Mouse (Mus musculus): Measurements from ENCODE around the gene Cyp4x1. TPM values are rescaled to one million over a fixed set of nuclear protein-coding genes. Genes with fewer than 3 reads are reported as not detected.
"Not testable (repeated sequence)": the region's sequence is repeated elsewhere in the genome, so short reads cannot be mapped to it uniquely, and the experiment has no call there.

The Cyp4x1 gene
- 0.04 TPM in 1 of 2 replicates, not detected in the other for polyA plus RNA-seq (2015; fragmentation: Nextera tagmentation; extraction: Ambion mirVana)

DNA sequence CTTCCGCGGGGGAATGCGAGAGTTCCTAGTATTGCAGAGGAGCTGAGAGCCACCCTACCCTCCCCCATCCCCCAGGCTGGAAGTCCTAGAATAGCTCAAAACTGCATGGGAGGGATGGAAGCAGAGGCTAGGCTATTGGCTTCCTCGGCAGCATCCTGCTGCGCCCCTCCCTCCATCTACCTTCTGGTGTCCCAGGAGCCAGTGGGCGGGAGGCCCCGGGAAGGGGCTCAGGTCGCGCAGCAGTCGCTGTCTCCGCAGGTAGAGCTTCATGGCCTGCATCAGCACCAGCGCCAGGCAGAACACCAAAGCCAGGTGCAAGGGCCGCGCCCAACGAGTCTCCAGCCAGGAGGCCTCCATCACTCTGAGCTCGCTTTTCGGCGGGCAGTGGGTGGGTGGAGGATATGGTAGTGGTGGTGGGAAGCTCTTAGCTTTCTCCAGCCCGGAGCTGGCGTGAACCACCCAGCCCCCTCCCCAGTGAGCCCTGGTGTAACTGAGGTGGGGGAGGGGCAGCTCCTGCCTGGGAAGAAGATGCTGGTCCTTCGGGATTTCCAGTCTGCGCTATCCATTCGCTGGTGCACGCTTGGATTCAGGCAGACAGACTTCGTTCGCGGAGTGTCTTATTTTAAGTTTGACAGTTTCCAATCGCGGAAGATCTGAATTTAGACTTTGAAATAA lies at the start of gene Cyp4x1:
Gene Cyp4x1, minus strand, starts transcription at position 661 of the 675 bp plus-strand sequence.
- Histone ChIP-seq H3K4me2 (replicated peaks; ENCODE audit: low read depth, low read length) (no peak within 1 kb of the TSS), H3K4me3 (ENCODE audit: low read depth, low read length) (no peak within 1 kb of the TSS), H3K9ac (replicated peaks; ENCODE audit: low read depth) (no peak within 1 kb of the TSS), H3K27me3 (replicated peaks; ENCODE audit: insufficient read depth, low read length) (no peaks in the 10 kb centered on the region), H3K36me3 (ENCODE audit: insufficient read depth, low read length) (no peaks in the 10 kb centered on the region), H3K9me3 (ENCODE audit: low read length) (no peaks in the 10 kb centered on the region), H3K4me1 (ENCODE audit: insufficient read depth, low read depth, low read length) (no peaks in the 10 kb centered on the region), H3K27ac (ENCODE audit: low read length) (no peak within 1 kb of the TSS)
- DNase-seq (ENCODE audit: low spot score) (no peak), ATAC-seq (no peak)
- TF ChIP-seq CTCF (IDR thresholded peaks at IDR 0.05) = no peak
- TF ChIP-seq EP300 (IDR thresholded peaks at IDR 0.05) = no peak
- 3% methylated on average over 29 of the region's 29 CpGs for WGBS

DNA sequence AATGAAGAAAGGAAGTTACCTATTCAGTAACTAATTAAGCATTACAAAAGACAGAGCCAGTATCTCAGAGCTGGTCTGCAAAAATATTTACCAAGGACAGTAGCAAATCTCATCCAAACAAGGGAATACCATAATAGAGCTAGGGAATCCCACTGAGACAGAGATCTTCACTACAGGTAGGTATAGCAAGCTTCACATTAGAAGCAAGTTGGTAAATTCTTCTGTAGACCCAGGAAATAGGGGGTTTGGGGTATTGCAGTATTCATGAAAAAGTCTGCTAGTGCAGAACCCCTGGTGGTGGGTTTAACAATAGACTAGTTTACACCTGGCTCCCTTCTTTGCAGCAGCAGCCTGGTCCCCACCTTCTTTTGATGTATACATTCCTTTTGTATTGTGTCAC lies 42.1 kb upstream of the Cyp4x1 start:
- ATAC-seq; H3K27ac ChIP-seq (ENCODE audit: low read length); H3K36me3 ChIP-seq (ENCODE audit: insufficient read depth, low read length); H3K4me3 ChIP-seq (ENCODE audit: low read depth, low read length); H3K4me1 ChIP-seq (ENCODE audit: insufficient read depth, low read depth, low read length); H3K9me3 ChIP-seq (ENCODE audit: low read length); H3K4me2 ChIP-seq (replicated peaks; ENCODE audit: low read depth, low read length); H3K27me3 ChIP-seq (replicated peaks; ENCODE audit: insufficient read depth, low read length); H3K9ac ChIP-seq (replicated peaks; ENCODE audit: low read depth); DNase-seq (ENCODE audit: low spot score): not testable (repeated sequence)

DNA sequence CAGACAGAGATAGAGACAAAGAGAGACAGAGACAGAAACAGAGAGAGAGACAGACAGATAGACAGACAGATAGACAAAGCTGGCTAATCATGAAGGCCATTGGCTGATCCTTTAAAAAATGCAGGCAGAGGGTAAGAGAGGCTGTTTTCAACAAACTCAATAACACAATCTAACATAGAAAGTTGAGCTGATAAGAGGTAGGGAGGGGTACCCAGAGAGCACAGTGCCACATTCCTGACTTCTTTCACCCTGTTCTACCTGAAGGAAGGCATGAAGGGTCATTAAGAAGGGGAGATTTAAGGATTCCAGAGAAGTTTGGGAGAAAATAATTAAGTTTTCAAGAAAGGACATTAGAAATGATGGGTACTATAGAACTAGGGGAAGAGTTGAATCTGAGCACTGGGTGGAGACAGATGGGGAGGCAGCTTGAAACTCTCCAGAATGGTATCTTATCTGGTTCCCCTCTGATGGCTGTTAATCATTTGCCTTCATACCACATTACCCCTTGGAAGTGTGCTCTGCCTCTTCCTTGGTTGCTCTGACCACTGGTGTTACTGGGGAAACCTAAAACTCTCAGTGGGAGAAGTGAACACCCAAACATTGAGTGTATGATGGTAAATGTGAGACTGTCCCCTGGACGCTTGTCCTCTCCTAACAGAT lies 40.7 kb upstream of the Cyp4x1 start:
- Histone ChIP-seq H3K9ac (replicated peaks; ENCODE audit: low read depth) (no peak overlapping the region), H3K9me3 (ENCODE audit: low read length) (no peaks in the 10 kb centered on the region), H3K27me3 (replicated peaks; ENCODE audit: insufficient read depth, low read length) (no peaks in the 10 kb centered on the region), H3K4me1 (ENCODE audit: insufficient read depth, low read depth, low read length) (no peaks in the 10 kb centered on the region), H3K4me2 (replicated peaks; ENCODE audit: low read depth, low read length) (no peak overlapping the region), H3K36me3 (ENCODE audit: insufficient read depth, low read length) (no peaks in the 10 kb centered on the region), H3K27ac (ENCODE audit: low read length) (no peak overlapping the region), H3K4me3 (ENCODE audit: low read depth, low read length) (no peak overlapping the region)
- DNase-seq (ENCODE audit: low spot score) = no peak
- WGBS = 63% methylated on average over 1 of the region's 1 CpGs
- TF ChIP-seq CTCF (IDR thresholded peaks at IDR 0.05) (no peak), EP300 (IDR thresholded peaks at IDR 0.05) (no peak)
- ATAC-seq = no peak

DNA sequence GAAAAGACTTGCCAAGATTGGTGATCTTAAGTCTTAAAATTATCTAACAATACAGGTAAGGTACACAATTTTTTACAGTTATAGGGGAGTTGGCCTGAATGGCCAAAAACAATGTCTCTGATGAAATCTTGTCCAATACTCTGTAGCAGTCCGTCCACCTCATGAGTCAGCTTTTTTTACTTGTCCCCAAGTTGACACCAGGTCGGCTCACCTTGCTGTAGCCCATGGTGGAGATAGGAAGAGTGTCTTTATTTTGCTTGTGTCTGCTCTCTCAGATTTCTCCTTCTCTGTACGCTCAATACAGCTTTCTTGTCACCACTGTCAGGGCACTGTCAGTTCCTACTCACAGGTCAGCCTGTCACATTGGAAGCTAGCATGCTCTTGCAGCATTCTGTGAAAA lies 24.9 kb upstream of the Cyp4x1 start:
- not testable (repeated sequence) for H3K9me3 ChIP-seq (ENCODE audit: low read length); H3K27ac ChIP-seq (ENCODE audit: low read length); ATAC-seq; H3K36me3 ChIP-seq (ENCODE audit: insufficient read depth, low read length); DNase-seq (ENCODE audit: low spot score); H3K4me2 ChIP-seq (replicated peaks; ENCODE audit: low read depth, low read length); H3K27me3 ChIP-seq (replicated peaks; ENCODE audit: insufficient read depth, low read length); H3K4me3 ChIP-seq (ENCODE audit: low read depth, low read length); H3K9ac ChIP-seq (replicated peaks; ENCODE audit: low read depth); H3K4me1 ChIP-seq (ENCODE audit: insufficient read depth, low read depth, low read length)
- WGBS = 61% methylated on average over 3 of the region's 3 CpGs

DNA sequence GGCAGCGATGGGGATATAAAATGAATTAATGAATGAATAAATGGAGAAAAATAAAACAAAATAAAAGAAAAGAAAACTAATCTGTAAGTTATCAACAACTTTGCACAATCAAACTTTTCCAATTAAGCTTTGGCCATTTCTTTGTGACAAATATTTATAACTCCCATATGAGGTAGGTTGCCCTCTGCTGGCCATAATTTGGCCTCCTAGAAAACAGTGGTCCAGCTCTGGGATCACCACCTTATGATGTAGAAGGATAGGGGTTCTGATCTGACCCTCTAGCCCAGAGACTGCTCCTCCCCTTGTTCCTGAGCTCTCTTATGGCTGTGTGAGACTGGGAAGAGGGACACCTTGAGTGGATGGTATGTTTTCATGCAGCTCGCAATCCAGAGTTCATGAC lies 20.6 kb upstream of the Cyp4x1 start:
- Histone ChIP-seq H3K36me3 (ENCODE audit: insufficient read depth, low read length) (no peaks in the 10 kb centered on the region), H3K9ac (replicated peaks; ENCODE audit: low read depth) (no peak overlapping the region), H3K9me3 (ENCODE audit: low read length) (no peaks in the 10 kb centered on the region), H3K27ac (ENCODE audit: low read length) (no peak overlapping the region), H3K4me3 (ENCODE audit: low read depth, low read length) (no peak overlapping the region), H3K4me2 (replicated peaks; ENCODE audit: low read depth, low read length) (no peak overlapping the region), H3K4me1 (ENCODE audit: insufficient read depth, low read depth, low read length) (no peaks in the 10 kb centered on the region), H3K27me3 (replicated peaks; ENCODE audit: insufficient read depth, low read length) (no peaks in the 10 kb centered on the region)
- DNase-seq (ENCODE audit: low spot score) = no peak
- WGBS = 96% methylated on average over 2 of the region's 2 CpGs
- no peak for ATAC-seq
- TF ChIP-seq CTCF (IDR thresholded peaks at IDR 0.05) = peak; percentile 30
- TF ChIP-seq EP300 (IDR thresholded peaks at IDR 0.05) = no peak

DNA sequence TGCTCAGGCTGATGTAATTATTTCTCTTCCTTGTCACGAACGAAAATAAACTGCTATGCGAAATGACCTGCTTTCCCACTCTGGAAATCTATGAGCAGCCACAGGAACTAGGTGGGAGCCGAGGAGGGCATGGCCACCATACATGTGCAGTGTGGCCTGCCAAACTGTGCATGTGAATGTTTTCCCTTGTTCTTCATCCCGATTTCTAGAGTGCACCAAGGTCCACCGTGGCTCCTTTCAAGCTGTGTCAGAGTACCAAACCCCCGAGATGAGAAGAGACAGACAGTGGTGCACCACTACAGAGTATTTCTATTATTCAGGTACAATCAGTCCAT lies 182 bp upstream of the Cyp4x1 start:
- H3K9ac ChIP-seq (replicated peaks; ENCODE audit: low read depth) = no peak overlapping the region
- H3K27me3 ChIP-seq (replicated peaks; ENCODE audit: insufficient read depth, low read length) = no peaks in the 10 kb centered on the region
- DNase-seq (ENCODE audit: low spot score) (no peak), ATAC-seq (no peak)
- H3K27ac ChIP-seq (ENCODE audit: low read length) = no peak overlapping the region
- H3K36me3 ChIP-seq (ENCODE audit: insufficient read depth, low read length) = no peaks in the 10 kb centered on the region
- 17% methylated on average over 7 of the region's 7 CpGs for WGBS
- no peaks in the 10 kb centered on the region for H3K9me3 ChIP-seq (ENCODE audit: low read length)
- no peak overlapping the region for H3K4me2 ChIP-seq (replicated peaks; ENCODE audit: low read depth, low read length)
- H3K4me1 ChIP-seq (ENCODE audit: insufficient read depth, low read depth, low read length) = no peaks in the 10 kb centered on the region
- H3K4me3 ChIP-seq (ENCODE audit: low read depth, low read length) = no peak overlapping the region
- TF ChIP-seq CTCF (IDR thresholded peaks at IDR 0.05) = no peak
- no peak for TF ChIP-seq EP300 (IDR thresholded peaks at IDR 0.05)

All from lung, postnatal 0 days (tissue).